Mouse (Mus musculus) regulatory T cell (primary cell): Measurements from ENCODE around the gene Lyl1.

ENCODE experiments used
- in situ Hi-C: fragments of 300-600 bp; cut with MboI, MseI; formaldehyde crosslinking; loops from one replicate; pipeline ENCODE4 v1.15.1; 2025; ENCODE audit warnings: high pct_unique_total_duplicates

The Lyl1 gene

GRCm38 (mm10) chr8:84700526-84700925, 731 bp upstream of the Lyl1 start:
- in situ Hi-C loops, result no loop called here

DNA sequence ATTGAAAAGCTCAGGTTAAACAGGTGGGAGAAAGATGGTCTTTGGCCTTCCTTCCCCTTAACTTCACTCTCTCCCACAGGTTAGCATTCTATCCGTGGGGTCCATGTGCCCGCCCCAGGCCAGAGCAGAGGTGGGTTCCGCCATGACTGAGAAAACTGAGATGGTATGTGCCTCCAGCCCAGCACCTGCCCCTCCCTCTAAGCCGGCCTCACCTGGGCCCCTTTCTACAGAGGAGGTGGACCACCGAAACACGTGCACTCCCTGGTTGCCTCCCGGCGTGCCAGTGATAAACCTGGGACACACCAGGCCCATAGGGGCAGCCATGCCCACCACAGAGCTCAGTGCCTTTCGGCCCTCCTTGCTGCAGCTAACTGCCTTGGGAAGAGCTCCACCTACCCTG, 1.3 kb downstream of the Lyl1 start:
- in situ Hi-C loops, result no loop called here

DNA sequence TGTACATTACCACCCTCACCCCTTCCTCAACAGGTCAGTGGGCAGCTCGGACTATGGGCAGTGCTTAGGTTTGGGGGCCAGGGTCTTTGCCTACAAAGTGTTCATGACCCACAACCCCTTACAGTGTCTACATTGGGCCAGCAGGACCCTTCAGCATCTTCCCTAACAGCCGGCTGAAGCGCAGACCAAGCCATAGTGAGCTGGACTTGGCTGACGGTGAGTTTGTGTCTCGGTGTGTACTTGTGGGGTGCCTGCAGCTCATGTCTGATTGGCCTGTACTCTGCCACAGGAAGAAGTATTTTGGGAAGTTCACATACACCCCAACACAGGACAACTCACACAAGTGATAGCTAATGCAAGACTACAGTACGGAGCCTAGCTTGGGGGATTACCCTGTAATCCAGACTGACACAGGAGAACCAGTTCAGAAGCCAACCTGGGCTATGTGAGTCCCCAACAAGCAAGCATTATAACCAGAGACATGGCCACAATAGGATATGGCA, 1.8 kb downstream of the Lyl1 start:
- in situ Hi-C loops, result no loop called here

GRCm38 (mm10) chr8:84703466-84704249, 2.4 kb downstream of the Lyl1 start:
- in situ Hi-C loops, result no loop called here

DNA sequence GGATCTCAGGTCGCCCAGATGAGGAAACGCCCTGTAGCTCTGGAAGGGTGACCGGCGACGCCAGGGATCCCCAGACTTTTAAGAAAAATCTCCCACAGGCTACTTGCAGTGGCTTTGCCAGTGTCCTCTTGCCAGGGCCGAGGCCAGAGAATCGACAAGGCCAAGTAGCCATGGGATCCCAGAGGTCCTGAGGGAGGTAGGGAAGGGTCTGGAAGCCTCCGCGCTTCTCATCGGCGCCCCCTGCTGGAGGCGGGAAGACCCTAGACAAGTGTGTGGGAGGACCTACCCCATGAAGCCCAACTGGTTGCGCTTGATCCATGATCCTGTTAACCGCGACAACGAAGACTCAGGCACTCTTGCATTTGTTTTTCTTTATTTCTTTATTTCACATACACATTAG, 3.1 kb downstream of the Lyl1 start:
- in situ Hi-C loops, result no loop called here

DNA sequence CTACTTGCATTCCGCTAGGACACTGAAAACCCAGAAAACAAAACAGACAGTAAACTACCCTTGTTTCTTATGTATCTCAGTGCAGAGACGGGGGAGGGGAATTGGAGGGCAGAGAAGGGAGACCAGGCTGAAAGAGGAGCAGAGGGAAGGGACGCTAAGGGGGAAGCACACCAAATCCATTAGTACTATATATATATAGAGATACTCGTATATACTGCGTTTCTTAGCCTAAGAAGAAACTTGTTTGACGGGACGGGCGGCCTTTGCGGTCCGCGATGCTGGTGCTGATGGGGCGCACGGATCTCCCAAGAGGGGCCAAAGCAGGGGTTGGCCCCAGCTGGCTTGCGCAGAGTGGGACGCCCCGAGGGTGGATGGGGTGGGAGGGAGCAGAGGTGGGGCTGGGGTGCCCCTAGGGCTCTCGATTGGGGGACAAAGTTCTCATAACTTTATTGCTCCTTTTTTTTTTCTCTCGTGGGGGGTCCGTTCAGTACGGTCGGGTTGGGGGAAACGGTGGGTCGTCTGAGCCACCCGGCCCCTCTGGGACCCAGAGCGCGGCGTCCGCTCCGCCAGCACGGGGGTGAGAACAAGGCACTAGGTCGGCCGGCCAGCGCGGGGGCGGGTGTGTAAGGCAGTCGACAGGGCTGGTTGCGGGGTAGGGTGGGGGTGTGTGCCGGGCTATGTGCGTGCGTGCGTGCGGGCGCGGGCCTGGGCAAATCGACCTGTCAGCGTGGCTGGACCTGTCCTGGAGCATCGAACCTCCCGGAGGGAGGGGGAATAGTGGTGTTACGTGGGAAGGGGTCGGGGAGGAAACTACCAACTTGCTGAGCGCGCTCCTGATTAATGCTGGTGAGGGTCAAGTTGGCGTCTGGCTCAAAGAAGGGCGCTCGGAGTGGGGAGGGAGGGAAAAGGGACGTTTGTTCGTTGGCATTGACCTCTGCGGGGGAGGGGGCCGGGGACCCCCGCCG, 3.9 kb downstream of the Lyl1 start:
- in situ Hi-C loops, result no loop called here

- in situ Hi-C loops, result no loop called here
These were observed 4.7 kb downstream of the Lyl1 start for GRCm38 (mm10) chr8:84705960-84706359.

- in situ Hi-C loops, result no loop called here
These were observed 5.5 kb downstream of the Lyl1 start for GRCm38 (mm10) chr8:84706610-84707266.

GRCm38 (mm10) chr8:84707267-84707883, 6.1 kb downstream of the Lyl1 start:
- in situ Hi-C loops, result no loop called here

DNA sequence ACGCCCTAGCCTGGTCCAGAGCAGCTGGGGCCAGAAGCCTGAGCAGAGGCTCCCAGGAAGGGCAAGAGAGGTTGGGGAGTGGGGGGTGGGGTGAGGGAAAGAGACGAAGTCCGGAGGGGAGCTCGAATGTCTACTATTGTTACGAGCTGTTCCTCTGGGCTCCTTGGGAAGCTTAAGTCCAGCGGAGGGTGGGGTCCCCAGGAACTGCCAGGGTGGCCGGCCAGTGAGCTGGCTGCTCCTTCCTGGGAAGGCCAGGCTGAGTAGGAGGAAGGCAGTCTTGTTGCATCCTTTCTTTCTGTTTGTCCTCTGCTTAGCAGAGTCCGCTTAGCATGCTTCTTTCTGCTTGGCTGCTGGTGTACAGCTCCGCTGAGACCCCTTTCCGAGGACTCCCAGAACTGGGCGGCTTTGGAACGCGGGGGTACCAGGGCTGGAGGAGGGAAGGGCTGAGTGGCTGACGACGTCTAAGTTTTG, 6.8 kb downstream of the Lyl1 start:
- in situ Hi-C loops, result no loop called here

DNA sequence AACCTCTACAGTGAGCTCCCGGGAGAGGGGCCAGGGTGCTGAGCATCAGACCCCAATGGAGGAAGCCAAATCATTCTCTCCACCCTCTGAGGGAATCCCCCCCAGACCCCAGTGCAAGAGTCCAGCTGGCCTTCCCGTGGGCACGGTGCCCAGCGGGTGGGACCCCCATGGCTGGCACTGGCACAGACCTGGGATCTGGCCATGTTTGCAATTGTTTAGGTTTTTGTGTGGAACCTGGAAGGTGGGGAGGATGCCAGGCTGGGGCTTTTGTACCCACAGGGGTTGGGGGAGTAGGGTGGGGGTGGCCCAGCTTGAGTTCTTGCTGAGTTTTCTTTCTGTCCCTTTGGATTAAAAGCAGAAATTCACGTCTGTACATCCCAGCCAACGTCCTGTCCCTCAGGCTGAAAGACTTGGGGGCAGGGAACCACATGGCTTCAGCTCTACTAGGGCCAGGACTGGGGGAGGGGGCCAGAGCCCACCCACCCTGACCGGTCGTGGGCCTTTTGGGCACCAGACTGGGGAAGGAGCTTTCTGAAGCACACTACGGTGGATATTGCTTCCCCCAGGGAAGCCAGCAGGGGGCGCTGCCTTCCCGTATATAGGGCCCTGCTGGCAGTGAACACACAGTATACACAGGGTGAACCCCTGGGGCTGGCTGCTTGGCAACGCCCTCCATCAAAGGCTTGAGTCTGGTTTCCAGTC, 7.7 kb downstream of the Lyl1 start:
- in situ Hi-C loops, result no loop called here

DNA sequence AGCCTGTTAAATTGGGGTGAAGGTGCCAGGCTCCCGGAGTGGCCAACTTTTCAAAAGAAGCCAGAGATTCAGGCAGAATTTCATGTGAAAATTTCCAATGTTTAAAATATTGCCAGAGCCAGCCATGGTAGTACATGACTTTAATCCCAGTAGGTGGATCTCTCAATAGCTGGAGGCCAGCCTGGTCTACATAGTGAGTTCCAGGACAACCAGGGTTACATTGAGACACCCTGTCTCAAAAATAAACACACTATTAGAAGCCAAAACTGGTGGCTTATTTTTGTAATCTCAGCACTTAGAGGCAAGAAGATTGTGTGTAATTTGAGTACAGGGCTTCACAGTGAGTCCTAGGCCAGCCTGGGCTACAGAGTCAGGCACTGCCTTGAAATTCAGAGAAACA, 8.7 kb downstream of the Lyl1 start:
- in situ Hi-C loops, result no loop called here

GRCm38 (mm10) chr8:84711312-84711711, 10.1 kb downstream of the Lyl1 start:
- in situ Hi-C loops, result no loop called here

GRCm38 (mm10) chr8:84711933-84712758, 10.9 kb downstream of the Lyl1 start:
- in situ Hi-C loops, result no loop called here

- in situ Hi-C loops, result no loop called here
These were observed 11.5 kb downstream of the Lyl1 start for GRCm38 (mm10) chr8:84712759-84713120.

GRCm38 (mm10) chr8:84713381-84713780, 12.1 kb downstream of the Lyl1 start:
- in situ Hi-C loops, result no loop called here

- in situ Hi-C loops, result no loop called here
These were observed 12.9 kb downstream of the Lyl1 start for GRCm38 (mm10) chr8:84714161-84714560.

DNA sequence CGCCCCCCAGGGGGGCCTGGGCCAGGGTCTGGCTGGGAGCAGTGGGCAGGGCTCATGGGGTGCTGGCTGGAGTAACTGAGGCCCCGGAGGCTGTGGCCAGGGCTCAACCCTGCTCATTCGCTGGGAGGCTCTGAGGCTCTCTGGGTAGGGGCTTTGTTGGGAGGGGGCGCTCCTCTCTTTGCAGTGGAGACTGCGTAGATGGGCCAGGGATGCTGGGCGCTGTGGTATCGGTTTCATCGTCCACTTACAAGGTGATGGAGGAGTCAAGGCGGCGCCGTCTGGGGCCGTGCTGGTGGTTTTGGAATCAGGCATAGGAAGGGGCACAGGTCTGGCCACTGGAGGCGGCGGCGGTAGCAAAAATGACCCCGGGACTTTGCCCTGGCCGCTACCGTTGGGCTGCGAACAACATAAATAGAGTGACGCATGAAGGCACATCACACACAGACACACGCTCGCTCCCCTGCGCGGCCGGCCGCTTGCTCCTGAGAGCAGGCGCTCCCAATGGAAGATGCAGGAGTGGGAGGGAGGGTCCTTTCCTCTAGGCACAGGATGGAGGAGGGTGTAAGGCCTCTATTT, 14.7 kb downstream of the Lyl1 start:
- in situ Hi-C loops, result no loop called here

DNA sequence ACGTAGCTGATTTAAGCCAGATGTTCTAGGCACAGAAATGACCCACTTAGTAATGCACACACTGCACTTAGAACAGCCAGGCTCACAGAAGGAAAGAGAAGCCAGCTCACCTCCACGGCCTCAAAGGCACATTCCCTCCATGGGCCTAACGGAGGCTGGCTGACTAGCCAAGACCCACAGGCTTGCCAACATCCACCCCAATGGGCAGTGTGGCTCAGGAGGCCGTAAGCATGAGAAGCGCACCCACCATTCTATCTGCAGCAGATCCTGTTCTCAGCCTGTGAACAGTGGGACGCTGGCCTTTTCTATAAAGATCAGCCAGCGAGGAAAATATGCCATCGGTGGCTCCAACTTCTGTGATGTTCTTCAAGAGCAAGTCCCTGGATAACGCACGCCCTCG, 15.5 kb downstream of the Lyl1 start:
- in situ Hi-C loops, result no loop called here

DNA sequence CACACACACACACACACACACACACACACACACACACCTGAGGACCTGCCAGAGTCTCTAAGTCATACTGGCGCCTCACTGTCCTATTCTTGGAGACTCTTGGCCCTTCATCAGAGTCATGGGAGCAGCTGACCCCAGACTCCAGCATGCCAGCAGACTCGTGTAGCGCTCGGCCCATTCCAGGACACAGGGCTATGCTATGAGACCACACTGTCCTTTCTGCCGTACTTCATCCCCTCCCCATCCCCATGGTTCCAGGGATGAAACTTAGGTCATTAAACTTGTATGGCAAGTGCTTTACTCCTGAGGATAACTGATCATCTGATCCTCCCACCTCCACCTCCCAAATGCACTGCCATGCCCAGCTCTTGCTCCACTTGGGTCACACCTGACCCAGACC, 17.2 kb downstream of the Lyl1 start:
- in situ Hi-C loops, result no loop called here
